Mouse (Mus musculus): ENCODE data around the gene Fbxo22. TPM values are rescaled to one million over a fixed set of nuclear protein-coding genes. Genes with fewer than 3 reads are reported as not detected.
"Not testable (repeated sequence)": the region's sequence is repeated elsewhere in the genome, so short reads cannot be mapped to it uniquely, and the experiment has no call there.

Gene Fbxo22
- total RNA-seq, 1 experiment from 2014 or later: 40.0 TPM

- no peak for DNase-seq
Observed at GRCm38 (mm10) chr9:55236235-55237165, 27.8 kb downstream of the Fbxo22 start.

GRCm38 (mm10) chr9:55240852-55241251, 32.1 kb downstream of the Fbxo22 start:
- no peak for DNase-seq

- no peak for DNase-seq
Observed at GRCm38 (mm10) chr9:55241863-55242685, 33.3 kb downstream of the Fbxo22 start.

- no peak for DNase-seq
Observed at GRCm38 (mm10) chr9:55243280-55243679, 34.6 kb downstream of the Fbxo22 start.

- DNase-seq: no peak
Observed at GRCm38 (mm10) chr9:55244079-55244478, 35.4 kb downstream of the Fbxo22 start.

GRCm38 (mm10) chr9:55245057-55245750, 36.5 kb downstream of the Fbxo22 start:
- not testable (repeated sequence) for DNase-seq

GRCm38 (mm10) chr9:55246440-55246839, 37.7 kb downstream of the Fbxo22 start:
- no peak for DNase-seq

GRCm38 (mm10) chr9:55246918-55247317, 38.2 kb downstream of the Fbxo22 start:
- DNase-seq: no peak

- DNase-seq: no peak
Observed at GRCm38 (mm10) chr9:55248465-55248864, 39.7 kb downstream of the Fbxo22 start.

- DNase-seq: no peak
Observed at GRCm38 (mm10) chr9:55250595-55251247, 42.0 kb downstream of the Fbxo22 start.

- DNase-seq: not testable (repeated sequence)
Observed at GRCm38 (mm10) chr9:55252097-55252496, 43.4 kb downstream of the Fbxo22 start.

GRCm38 (mm10) chr9:55253849-55254248, 45.1 kb downstream of the Fbxo22 start:
- no peak for DNase-seq

GRCm38 (mm10) chr9:55255056-55255455, 46.3 kb downstream of the Fbxo22 start:
- DNase-seq: no peak

- DNase-seq: no peak
Observed at GRCm38 (mm10) chr9:55255604-55256003, 46.9 kb downstream of the Fbxo22 start.

GRCm38 (mm10) chr9:55257105-55257504, 48.4 kb downstream of the Fbxo22 start:
- DNase-seq: no peak

- no peak for DNase-seq
Observed at GRCm38 (mm10) chr9:55259741-55260140, 51.0 kb downstream of the Fbxo22 start.

GRCm38 (mm10) chr9:55264356-55265302, 55.9 kb downstream of the Fbxo22 start:
- DNase-seq: no peak

GRCm38 (mm10) chr9:55271960-55272560, 63.3 kb downstream of the Fbxo22 start:
- DNase-seq: no peak

GRCm38 (mm10) chr9:55273906-55274305, 65.2 kb downstream of the Fbxo22 start:
- DNase-seq: no peak
